Mouse (Mus musculus): ENCODE measurements at regions not wholly inside any gene's neighbourhood (a gene's known extent, or its start where the extent isn't known, plus 50 kb on each side); places are given as distances from the start of the nearest gene placed in this dataset.

DNA sequence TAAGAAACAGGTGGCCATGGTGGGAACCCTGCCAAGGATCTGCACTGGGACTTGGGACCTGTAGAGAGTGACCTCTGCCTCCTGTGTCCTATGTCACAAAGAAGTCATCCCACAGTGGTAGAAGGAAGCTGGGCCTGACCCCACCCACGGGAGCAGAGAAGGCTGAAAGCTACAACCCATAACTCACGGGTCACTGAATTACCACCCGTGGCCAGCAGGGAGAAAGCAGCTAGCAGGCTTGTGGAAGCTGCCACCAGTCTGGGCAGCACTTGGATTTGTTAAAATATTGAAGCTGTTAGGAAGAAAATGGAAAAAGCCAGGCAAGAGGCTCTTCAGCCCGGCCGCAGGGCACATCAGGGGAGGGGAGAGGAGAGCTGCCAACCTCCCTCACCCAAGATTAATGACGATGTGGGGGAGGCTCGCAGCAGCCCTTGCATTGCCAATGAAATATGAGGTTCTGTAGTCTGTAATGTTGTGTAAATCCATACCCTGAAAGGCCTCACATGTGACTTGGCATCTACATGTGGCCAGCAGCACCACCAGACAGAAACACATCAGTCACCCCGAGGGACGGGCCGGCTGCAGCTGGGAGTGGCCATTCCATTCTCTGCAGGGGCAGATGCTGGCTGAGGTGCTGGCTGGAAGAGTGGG is 94.5 kb downstream of the Olfm1 start:
- Histone ChIP-seq H3K36me3 (ENCODE audit: inconsistent target) (no peaks in the 10 kb centered on the region), H3K4me3 (ENCODE audit: inconsistent target) (no peak overlapping the region), H3K79me2 (ENCODE audit: inconsistent target) (no peaks in the 10 kb centered on the region), H3K27ac (no peak overlapping the region)
- 71% methylated on average over 10 of the region's 10 CpGs for WGBS (ENCODE audit: missing documents)

GRCm38 (mm10) chr2:28289339-28289738 is 96.5 kb downstream of the Olfm1 start:
- Histone ChIP-seq H3K27ac (no peak overlapping the region), H3K36me3 (ENCODE audit: inconsistent target) (no peaks in the 10 kb centered on the region), H3K4me3 (ENCODE audit: inconsistent target) (no peak overlapping the region), H3K79me2 (ENCODE audit: inconsistent target) (no peaks in the 10 kb centered on the region)
- WGBS (ENCODE audit: missing documents) = 65% methylated on average over 6 of the region's 6 CpGs

DNA sequence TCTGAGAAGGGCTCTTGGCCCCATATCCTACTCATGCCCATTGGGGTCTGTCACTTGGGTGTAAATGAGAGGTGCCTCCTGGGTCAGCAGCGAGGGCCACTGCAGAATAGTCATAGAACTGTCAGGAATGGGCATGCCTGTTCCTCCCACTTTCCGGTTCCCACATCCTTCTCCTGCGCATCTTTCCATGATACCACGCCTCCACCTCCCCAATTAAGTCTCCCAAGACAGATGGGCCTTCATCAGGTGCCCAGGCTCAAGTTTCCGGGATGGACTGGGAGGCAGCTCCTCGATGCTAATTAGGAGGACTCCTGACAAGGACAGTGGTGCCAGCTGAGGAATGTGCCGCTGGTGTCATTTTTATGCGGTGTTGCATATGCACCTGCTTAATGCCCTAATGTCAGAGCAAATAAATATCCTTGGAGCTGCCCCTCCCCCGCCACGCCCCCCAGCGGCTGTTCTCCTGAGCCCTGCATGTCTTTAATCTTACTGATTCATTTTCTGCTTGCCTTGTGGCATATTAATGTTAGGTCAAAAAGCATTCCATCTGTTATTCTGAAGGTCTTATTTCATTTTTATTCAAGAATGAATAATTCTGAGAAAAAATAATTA is 97.2 kb downstream of the Olfm1 start:
- H3K36me3 ChIP-seq (ENCODE audit: inconsistent target) = no peaks in the 10 kb centered on the region
- no peak overlapping the region for H3K27ac ChIP-seq
- no peak overlapping the region for H3K4me3 ChIP-seq (ENCODE audit: inconsistent target)
- H3K79me2 ChIP-seq (ENCODE audit: inconsistent target) = no peaks in the 10 kb centered on the region
- 71% methylated on average over 11 of the region's 11 CpGs for WGBS (ENCODE audit: missing documents)

DNA sequence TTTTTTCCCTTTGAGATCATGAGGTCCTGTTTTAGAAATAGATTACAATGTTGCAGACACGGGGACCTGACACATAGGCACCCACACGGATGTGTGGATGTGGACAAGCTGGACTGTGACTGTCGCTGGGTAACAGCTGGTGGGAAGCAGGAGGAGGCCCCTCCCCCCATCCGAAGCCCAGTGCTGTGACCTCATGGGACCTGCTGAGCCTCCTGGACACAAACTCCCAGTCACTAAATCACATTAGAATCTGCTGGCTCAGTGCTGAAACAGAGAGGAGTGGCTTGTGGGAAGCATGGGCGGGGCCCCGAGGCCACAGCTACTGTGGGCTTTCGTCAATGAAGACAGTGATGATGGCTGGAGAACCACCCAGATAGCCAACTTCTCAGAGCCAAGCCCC is 101.7 kb downstream of the Olfm1 start:
- 70% methylated on average over 7 of the region's 7 CpGs for WGBS (ENCODE audit: missing documents)
- H3K36me3 ChIP-seq (ENCODE audit: inconsistent target) = no peaks in the 10 kb centered on the region
- no peaks in the 10 kb centered on the region for H3K79me2 ChIP-seq (ENCODE audit: inconsistent target)
- H3K4me3 ChIP-seq (ENCODE audit: inconsistent target) = no peak overlapping the region
- H3K27ac ChIP-seq = no peak overlapping the region

DNA sequence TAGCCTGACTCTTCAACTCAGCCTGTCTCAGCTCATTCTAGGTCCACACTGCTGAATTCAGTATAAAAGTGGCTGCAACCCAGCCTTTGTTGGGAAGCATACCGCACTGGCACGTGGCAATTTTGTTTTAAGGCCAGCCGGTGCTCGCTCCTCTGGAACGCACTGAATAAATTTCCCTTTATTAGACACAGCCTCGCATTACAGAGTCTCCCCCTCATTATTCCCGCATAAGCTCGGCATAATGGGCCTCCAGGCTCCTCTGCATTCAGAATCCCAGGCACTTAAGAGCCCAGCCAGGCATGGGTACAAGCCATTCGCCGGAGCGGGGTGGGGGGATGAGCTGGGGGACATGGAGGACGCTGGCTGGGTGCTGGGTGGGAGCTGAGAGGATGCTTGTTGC is 103.4 kb downstream of the Olfm1 start:
- no peak overlapping the region for H3K4me3 ChIP-seq (ENCODE audit: inconsistent target)
- no peaks in the 10 kb centered on the region for H3K36me3 ChIP-seq (ENCODE audit: inconsistent target)
- H3K79me2 ChIP-seq (ENCODE audit: inconsistent target) = no peaks in the 10 kb centered on the region
- 85% methylated on average over 12 of the region's 12 CpGs for WGBS (ENCODE audit: missing documents)
- no peak overlapping the region for H3K27ac ChIP-seq

GRCm38 (mm10) chr2:28298738-28299137 is 105.9 kb downstream of the Olfm1 start:
- Histone ChIP-seq H3K27ac (no peak overlapping the region), H3K79me2 (ENCODE audit: inconsistent target) (no peaks in the 10 kb centered on the region), H3K36me3 (ENCODE audit: inconsistent target) (no peaks in the 10 kb centered on the region), H3K4me3 (ENCODE audit: inconsistent target) (no peak overlapping the region)
- 86% methylated on average over 6 of the region's 6 CpGs for WGBS (ENCODE audit: missing documents)

- no peak overlapping the region for H3K27ac ChIP-seq
- WGBS (ENCODE audit: missing documents) = 86% methylated on average over 2 of the region's 2 CpGs
- no peaks in the 10 kb centered on the region for H3K79me2 ChIP-seq (ENCODE audit: inconsistent target)
- H3K4me3 ChIP-seq (ENCODE audit: inconsistent target) = no peak overlapping the region
- no peaks in the 10 kb centered on the region for H3K36me3 ChIP-seq (ENCODE audit: inconsistent target)
Measured at GRCm38 (mm10) chr2:28299346-28299745, 106.6 kb downstream of the Olfm1 start.

DNA sequence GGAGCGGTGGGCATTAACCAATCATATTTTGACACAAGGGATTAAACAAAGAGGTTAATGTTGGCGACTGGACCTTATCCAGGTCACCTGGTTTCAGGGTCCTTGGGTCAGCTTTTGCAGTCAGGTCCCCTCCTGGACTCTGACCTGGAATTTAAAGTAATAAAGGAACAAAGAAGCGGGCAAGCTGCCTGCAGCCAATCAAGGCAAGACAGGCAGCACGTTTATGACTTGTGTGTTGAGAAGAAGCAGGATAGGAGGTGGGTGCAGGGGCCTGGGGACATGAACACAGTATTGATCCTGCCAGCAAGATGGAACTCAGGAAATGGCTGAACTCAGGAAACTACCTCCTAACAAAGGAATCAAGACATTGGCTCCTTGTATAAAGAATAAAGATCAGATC is 108.5 kb downstream of the Olfm1 start:
- H3K27ac ChIP-seq = no peak overlapping the region
- no peaks in the 10 kb centered on the region for H3K79me2 ChIP-seq (ENCODE audit: inconsistent target)
- H3K36me3 ChIP-seq (ENCODE audit: inconsistent target) = no peaks in the 10 kb centered on the region
- WGBS (ENCODE audit: missing documents) = 80% methylated on average over 4 of the region's 4 CpGs
- H3K4me3 ChIP-seq (ENCODE audit: inconsistent target) = no peak overlapping the region

- 52% methylated on average over 4 of the region's 5 CpGs for WGBS (ENCODE audit: missing documents)
- Histone ChIP-seq H3K36me3 (ENCODE audit: inconsistent target) (no peaks in the 10 kb centered on the region), H3K79me2 (ENCODE audit: inconsistent target) (no peaks in the 10 kb centered on the region), H3K4me3 (ENCODE audit: inconsistent target) (no peak overlapping the region), H3K27ac (no peak overlapping the region)
Measured at GRCm38 (mm10) chr2:28303936-28304335, 111.1 kb downstream of the Olfm1 start.

GRCm38 (mm10) chr2:28304712-28305111 is 111.9 kb downstream of the Olfm1 start:
- no peaks in the 10 kb centered on the region for H3K79me2 ChIP-seq (ENCODE audit: inconsistent target)
- H3K4me3 ChIP-seq (ENCODE audit: inconsistent target) = no peak overlapping the region
- no peaks in the 10 kb centered on the region for H3K36me3 ChIP-seq (ENCODE audit: inconsistent target)
- 9% methylated on average over 3 of the region's 3 CpGs for WGBS (ENCODE audit: missing documents)
- H3K27ac ChIP-seq = no peak overlapping the region

DNA sequence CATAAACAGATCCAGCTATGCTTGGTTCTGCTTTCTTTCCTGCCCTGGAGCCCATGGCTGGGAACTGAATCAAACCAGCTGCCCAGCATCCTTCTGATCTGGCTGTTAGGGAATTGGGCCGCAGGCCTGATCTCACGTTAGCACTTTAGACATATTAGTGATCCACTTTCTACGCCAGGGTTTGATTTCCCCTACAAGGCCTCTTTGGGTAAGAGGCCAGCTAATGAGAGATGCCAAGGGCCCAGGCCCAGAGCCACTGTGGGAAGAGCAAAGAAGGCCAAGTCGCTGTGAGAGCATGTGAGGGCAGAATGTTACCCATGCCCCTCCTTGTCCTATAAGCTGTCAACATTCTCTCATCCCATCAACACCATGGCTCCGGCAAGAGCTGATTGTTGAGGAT is 116.3 kb downstream of the Olfm1 start:
- Histone ChIP-seq H3K4me3 (ENCODE audit: inconsistent target) (no peak overlapping the region), H3K36me3 (ENCODE audit: inconsistent target) (no peaks in the 10 kb centered on the region), H3K79me2 (ENCODE audit: inconsistent target) (no peaks in the 10 kb centered on the region), H3K27ac (no peak overlapping the region)
- 100% methylated on average over 5 of the region's 5 CpGs for WGBS (ENCODE audit: missing documents)

DNA sequence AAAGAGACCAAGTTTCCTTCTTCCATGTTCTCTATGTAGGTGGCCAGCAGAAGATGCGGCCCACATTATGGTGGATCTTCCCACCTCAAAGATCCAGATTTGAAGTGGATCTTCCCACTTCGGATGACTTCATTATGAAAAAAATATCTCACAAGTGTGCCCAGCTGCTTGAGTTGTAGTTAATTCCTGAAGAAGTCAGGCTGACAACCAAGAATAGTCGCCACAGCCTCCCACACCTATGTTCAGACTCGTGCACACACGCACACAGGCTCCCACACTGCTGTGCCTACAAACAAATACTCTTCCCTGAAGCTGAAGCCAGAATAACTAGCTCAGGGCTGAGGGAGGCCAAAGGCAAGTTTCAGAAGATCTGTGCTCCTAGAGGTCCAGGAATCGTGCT is 119.4 kb downstream of the Olfm1 start:
- no peak overlapping the region for H3K27ac ChIP-seq
- H3K79me2 ChIP-seq (ENCODE audit: inconsistent target) = no peaks in the 10 kb centered on the region
- WGBS (ENCODE audit: missing documents) = 89% methylated on average over 6 of the region's 6 CpGs
- no peaks in the 10 kb centered on the region for H3K36me3 ChIP-seq (ENCODE audit: inconsistent target)
- no peak overlapping the region for H3K4me3 ChIP-seq (ENCODE audit: inconsistent target)

DNA sequence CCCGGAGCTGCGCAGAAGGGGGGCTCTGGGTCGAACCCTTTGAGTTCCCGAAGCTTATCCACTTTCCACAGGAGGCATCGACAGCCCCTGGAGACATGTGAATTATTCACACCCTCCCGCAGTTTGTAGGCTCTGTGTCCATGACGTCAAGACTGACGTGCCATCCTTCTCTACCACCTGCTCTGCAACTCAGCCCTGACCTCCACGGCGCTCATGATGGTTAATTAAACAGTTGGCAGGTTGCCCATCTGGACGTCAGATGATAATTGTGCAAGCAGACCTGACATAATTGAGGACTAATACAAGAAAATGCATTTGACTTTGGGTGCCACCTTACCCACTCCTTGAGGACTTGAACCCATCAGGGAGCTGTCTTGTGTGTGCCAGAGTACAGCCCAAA is 121.1 kb upstream of the Ppp1r26 start:
- Histone ChIP-seq H3K27ac (no peak overlapping the region), H3K79me2 (ENCODE audit: inconsistent target) (no peaks in the 10 kb centered on the region), H3K4me3 (ENCODE audit: inconsistent target) (no peak overlapping the region), H3K36me3 (ENCODE audit: inconsistent target) (no peaks in the 10 kb centered on the region)
- 74% methylated on average over 11 of the region's 11 CpGs for WGBS (ENCODE audit: missing documents)

- Histone ChIP-seq H3K27ac (no peak overlapping the region), H3K4me3 (ENCODE audit: inconsistent target) (no peak overlapping the region), H3K36me3 (ENCODE audit: inconsistent target) (no peaks in the 10 kb centered on the region), H3K79me2 (ENCODE audit: inconsistent target) (no peaks in the 10 kb centered on the region)
- WGBS (ENCODE audit: missing documents) = 92% methylated on average over 6 of the region's 6 CpGs
Measured at GRCm38 (mm10) chr2:28326056-28326455, 120.5 kb upstream of the Ppp1r26 start.

- Histone ChIP-seq H3K4me3 (ENCODE audit: inconsistent target) (no peak overlapping the region), H3K27ac (no peak overlapping the region), H3K79me2 (ENCODE audit: inconsistent target) (no peaks in the 10 kb centered on the region), H3K36me3 (ENCODE audit: inconsistent target) (no peaks in the 10 kb centered on the region)
- WGBS (ENCODE audit: missing documents) = 94% methylated on average over 3 of the region's 3 CpGs
Measured at GRCm38 (mm10) chr2:28326682-28327081, 119.9 kb upstream of the Ppp1r26 start.

DNA sequence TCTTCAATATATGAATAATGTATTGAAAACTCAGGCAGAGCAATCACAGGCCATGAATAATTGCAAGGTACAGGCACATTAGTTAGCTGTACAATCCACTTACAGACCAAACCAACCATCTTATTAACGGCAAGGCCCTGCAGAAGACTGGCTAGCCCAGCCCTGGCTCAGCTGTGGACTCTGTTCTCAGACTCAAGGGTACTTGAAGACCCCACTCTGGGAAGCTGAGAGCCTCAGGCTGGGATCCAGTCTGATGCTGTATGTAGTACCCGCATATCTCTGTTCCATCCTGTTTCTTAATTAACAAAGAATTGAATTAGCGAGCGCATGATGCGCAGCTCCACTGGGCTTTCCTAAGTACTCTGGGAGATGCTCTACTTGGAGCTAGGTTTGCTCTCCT is 117.5 kb upstream of the Ppp1r26 start:
- Histone ChIP-seq H3K27ac (no peak overlapping the region), H3K79me2 (ENCODE audit: inconsistent target) (no peaks in the 10 kb centered on the region), H3K4me3 (ENCODE audit: inconsistent target) (no peak overlapping the region), H3K36me3 (ENCODE audit: inconsistent target) (no peaks in the 10 kb centered on the region)
- WGBS (ENCODE audit: missing documents) = 94% methylated on average over 5 of the region's 5 CpGs
